1 mouse cellular context compared by ENCODE assay signal in the genomic region with DNA sequence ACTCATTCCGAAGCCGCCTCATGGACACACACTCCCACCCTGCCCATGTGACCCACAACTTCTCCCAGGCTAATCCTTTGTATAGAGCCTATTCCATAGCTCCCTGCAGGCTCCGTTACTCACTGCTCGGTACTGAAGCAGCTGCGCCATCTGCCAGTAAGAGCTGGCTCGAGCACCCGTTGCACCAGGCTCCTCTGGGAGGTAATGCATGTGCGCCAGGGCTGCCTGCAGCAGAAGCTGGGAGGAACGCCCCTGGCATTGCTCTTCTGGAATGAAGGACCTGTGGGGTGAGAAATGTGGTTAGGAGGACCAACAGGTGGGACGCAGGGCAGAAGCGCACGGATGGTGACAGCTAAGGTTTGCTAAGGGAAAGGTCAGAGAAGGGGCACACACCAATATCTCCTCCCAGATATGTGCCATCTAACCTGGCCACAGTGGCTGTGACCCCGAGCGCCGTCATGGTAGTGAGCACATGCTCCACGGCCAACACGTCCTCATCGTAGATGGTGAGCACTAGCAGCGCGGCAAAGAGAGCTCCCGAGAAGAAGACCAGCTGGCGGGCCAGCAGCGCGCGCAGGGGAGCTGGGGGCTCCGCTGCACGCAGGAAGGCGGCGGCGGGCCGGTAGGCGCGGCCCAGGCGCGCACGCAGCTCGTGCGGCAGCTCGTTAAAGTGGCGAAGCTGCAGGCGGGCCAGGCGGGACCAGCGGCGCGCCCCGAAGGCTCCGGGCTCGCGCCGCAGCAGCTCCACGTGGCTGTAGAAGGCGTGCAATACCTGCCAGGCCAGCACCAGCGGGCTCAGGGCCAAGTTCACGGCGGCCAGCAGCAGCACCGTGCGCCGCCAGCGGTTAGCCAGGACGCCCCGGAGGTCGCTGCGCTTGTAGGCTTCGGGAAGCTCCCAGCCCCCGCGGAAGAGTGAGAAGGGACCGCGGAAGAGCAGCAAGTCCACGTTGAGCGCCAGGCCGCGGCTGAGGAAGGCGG.
TF ChIP-seq lines count a peak whose summit lies in the region.

No protein-coding gene starts in this region.

TF ChIP-seq in MEL, 35 proteins besides CTCF, POLR2A, EP300 and RAD21:
- TF ChIP-seq TCF12 (IDR thresholded peaks at IDR 0.05; ENCODE audit: low read depth, low read length), result peak; percentile 24; the same call in 1 of the 2 replicates
- TF ChIP-seq TBP (IDR thresholded peaks at IDR 0.05; ENCODE audit: low read depth, low read length), result no peak
- peak; percentile 21; the same call in 1 of the 2 replicates for TF ChIP-seq ETS1 (IDR thresholded peaks at IDR 0.05; ENCODE audit: low read depth, low read length)
- no peak for TF ChIP-seq E2F4 (IDR thresholded peaks at IDR 0.05; ENCODE audit: borderline replicate concordance, low read depth, low read length)
- no peak for TF ChIP-seq BHLHE40 (IDR thresholded peaks at IDR 0.05; ENCODE audit: borderline replicate concordance, low read depth, low read length)
- peak; percentile 59 for TF ChIP-seq NRF1 (IDR thresholded peaks at IDR 0.05; ENCODE audit: insufficient read depth, low read depth, low read length, poor library complexity, severe bottlenecking)
- TF ChIP-seq MAZ (IDR thresholded peaks at IDR 0.05; ENCODE audit: low read depth, low read length), result no peak
- TF ChIP-seq SMC3 (IDR thresholded peaks at IDR 0.05; ENCODE audit: low read depth, low read length), result peak; percentile 51
- peak; percentile 16; the same call in 1 of the 2 replicates for TF ChIP-seq HCFC1 (IDR thresholded peaks at IDR 0.05; ENCODE audit: low read depth, low read length)
- no peak; the same call in 1 of the 2 replicates for TF ChIP-seq POLR2AphosphoS2 (IDR thresholded peaks at IDR 0.05; ENCODE audit: low read length)
- TF ChIP-seq KAT2A (conservative IDR thresholded peaks at IDR 0.05; ENCODE audit: low read depth, low read length), result no peak; the same call in 1 of the 2 replicates
- peak; percentile 90 for TF ChIP-seq MAX (IDR thresholded peaks at IDR 0.05; ENCODE audit: low read length)
- TF ChIP-seq GABPA (IDR thresholded peaks at IDR 0.05; ENCODE audit: low read depth, low read length), result no peak
- no peak for TF ChIP-seq ZKSCAN1 (IDR thresholded peaks at IDR 0.05; ENCODE audit: low read depth, low read length)
- peak; percentile 57; the same call in 1 of the 2 replicates for TF ChIP-seq ZMIZ1 (IDR thresholded peaks at IDR 0.05; ENCODE audit: low read depth, low read length)
- no peak for TF ChIP-seq ELF1 (IDR thresholded peaks at IDR 0.05; ENCODE audit: low read depth, low read length)
- no peak for TF ChIP-seq POLR2AphosphoS5 (IDR thresholded peaks at IDR 0.05; ENCODE audit: borderline replicate concordance, low read depth, low read length)
- TF ChIP-seq MEF2A (IDR thresholded peaks at IDR 0.05; ENCODE audit: extremely low read depth, insufficient replicate concordance, low read depth, low read length, poor library complexity, severe bottlenecking), result no peak
- no peak for TF ChIP-seq CHD2 (IDR thresholded peaks at IDR 0.05; ENCODE audit: low read length)
- TF ChIP-seq RCOR1 (IDR thresholded peaks at IDR 0.05; ENCODE audit: low read depth, low read length), result no peak
- TF ChIP-seq MYB (IDR thresholded peaks at IDR 0.05; ENCODE audit: low read depth, low read length), result no peak
- TF ChIP-seq MXI1 (IDR thresholded peaks at IDR 0.05; ENCODE audit: low read depth, low read length), result peak; percentile 92
- no peak for TF ChIP-seq USF2 (IDR thresholded peaks at IDR 0.05; ENCODE audit: borderline replicate concordance in 1 of 2, insufficient read depth in 1 of 2, low read depth in 1 of 2, low read length in 2 of 2)
- peak; percentile 75 for TF ChIP-seq USF1 (IDR thresholded peaks at IDR 0.05; ENCODE audit: low read depth, low read length)
- TF ChIP-seq MAFK (IDR thresholded peaks at IDR 0.05; ENCODE audit: borderline replicate concordance, low read depth, low read length), result no peak
- TF ChIP-seq TAL1 (IDR thresholded peaks at IDR 0.05; ENCODE audit: low read length), result no peak
- TF ChIP-seq GATA1 (IDR thresholded peaks at IDR 0.05; ENCODE audit: low read depth, low read length), result no peak
- peak; percentile 86; the same call in 1 of the 2 replicates for TF ChIP-seq UBTF (IDR thresholded peaks at IDR 0.05; ENCODE audit: borderline replicate concordance, insufficient read depth, low read depth, low read length)
- no peak for TF ChIP-seq ZNF384 (IDR thresholded peaks at IDR 0.05; ENCODE audit: low read depth, low read length)
- peak; percentile 75; the same call in 1 of the 2 replicates for TF ChIP-seq SIN3A (IDR thresholded peaks at IDR 0.05; ENCODE audit: low read length)
- TF ChIP-seq JUND (IDR thresholded peaks at IDR 0.05; ENCODE audit: low read depth, low read length), result no peak
- TF ChIP-seq ZC3H11A (IDR thresholded peaks at IDR 0.05; ENCODE audit: low read depth, low read length), result no peak
- TF ChIP-seq CHD1 (IDR thresholded peaks at IDR 0.05; ENCODE audit: low read depth, low read length), result no peak
- TF ChIP-seq NELFE (IDR thresholded peaks at IDR 0.05; ENCODE audit: low read depth, low read length), result peak; percentile 78
- peak; percentile 91 for TF ChIP-seq MYC (IDR thresholded peaks at IDR 0.05; ENCODE audit: low read depth, low read length)
